Comparison of ENCODE assay signal across 16 mouse cellular contexts in the genomic region with DNA sequence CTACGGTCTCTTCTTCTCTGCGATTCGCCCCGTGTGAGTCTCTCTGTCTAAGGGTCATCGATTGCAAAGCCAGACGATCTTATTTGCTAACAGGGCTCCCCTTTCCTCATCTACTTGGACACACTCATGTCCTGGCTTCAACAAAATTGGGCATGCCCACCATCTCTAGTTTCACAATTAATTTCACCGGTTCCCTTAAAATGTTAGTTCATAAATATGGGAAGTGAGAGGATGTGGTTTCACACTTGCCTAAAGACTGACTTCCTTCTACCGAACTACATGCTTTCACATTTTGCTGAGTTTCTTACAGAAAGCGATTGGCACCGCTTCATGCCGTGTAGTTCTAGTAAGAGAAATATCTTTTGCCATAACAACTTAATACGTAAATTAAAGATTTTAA.
DNase-seq lines count a peak whose midpoint lies in the region; ATAC-seq lines count a peak whose summit lies in the region.
"Had no signal": no experiment of that assay in that cellular context is flagged by ENCODE, and none has a peak within 500 bp of the region (broad histone marks: within the 10 kb centered on the region; RNA-seq: fewer than 3 reads in every experiment).

No protein-coding gene starts in this region.

- H3K27ac ChIP-seq in kidney, embryonic 15.5 days, result peak overlapping the region; percentile 60; the same call in 1 of the 2 replicates
- H3K27ac ChIP-seq: neural tube, embryonic 13.5 days had no signal

- 92% methylated on average over 12 of the region's 12 CpGs for WGBS in kidney, embryonic 15.5 days

- no peaks in the 10 kb centered on the region for H3K27me3 ChIP-seq in kidney, embryonic 15.5 days
- H3K27me3 ChIP-seq: neural tube, embryonic 13.5 days had no signal

- H3K9me3 ChIP-seq in kidney, embryonic 15.5 days (replicated peaks), result no peaks in the 10 kb centered on the region
- H3K9me3 ChIP-seq: neural tube, embryonic 13.5 days had no signal

- no peak overlapping the region for H3K4me2 ChIP-seq in kidney, embryonic 15.5 days
- H3K4me2 ChIP-seq: heart, embryonic 11.5 days; neural tube, embryonic 13.5 days had no signal

- peaks cover 12% of the 10 kb centered on the region for H3K4me1 ChIP-seq in kidney, embryonic 15.5 days

- H3K9ac ChIP-seq in kidney, embryonic 15.5 days, result no peak overlapping the region
- H3K9ac ChIP-seq: neural tube, embryonic 13.5 days had no signal

- no peak overlapping the region for H3K4me3 ChIP-seq in kidney, embryonic 15.5 days (replicated peaks)
- H3K4me3 ChIP-seq: neural tube, embryonic 13.5 days had no signal

- DNase-seq in kidney, adult 8-10 months, result no peak
- DNase-seq in spleen, postnatal 36 days (ENCODE audit: low spot score in 2 of 2), result peak; percentile 21 to 55
- DNase-seq in spleen, postnatal 10 days (ENCODE audit: low spot score in 2 of 2), result no peak
- DNase-seq in ovary, postnatal 10 days (ENCODE audit: low spot score), result no peak
- no peak for DNase-seq in cerebellum, adult 8-10 months
- DNase-seq: adrenal gland, postnatal 10 days; cerebellum, postnatal 10 days; heart, postnatal 4 days; thymus, postnatal 25 days had no signal

- ATAC-seq in kidney, embryonic 15.5 days (replicated peaks; ENCODE audit: low FRiP score), result no peak
- ATAC-seq in megakaryocyte progenitor cell, adult 5-6 weeks (replicated peaks; ENCODE audit: poor library complexity), result peak; percentile 91
- ATAC-seq: forebrain, embryonic 16.5 days; midbrain, embryonic 16.5 days had no signal

- peaks cover 66% of the 10 kb centered on the region for H3K36me3 ChIP-seq in kidney, embryonic 15.5 days
- H3K36me3 ChIP-seq: G1E had no signal

Comparison
In these comparisons a context has a peak if more than half of its experiments do, and no peak if none do; other contexts are left out.
1. DNase-seq: peak in spleen, postnatal 36 days (2 of 2); none in kidney, adult 8-10 months (0 of 2), spleen, postnatal 10 days (0 of 2), ovary, postnatal 10 days (single experiment) and cerebellum, adult 8-10 months (single experiment).